Comparison of ENCODE assay signal across 10 mouse cellular contexts in the genomic region with DNA sequence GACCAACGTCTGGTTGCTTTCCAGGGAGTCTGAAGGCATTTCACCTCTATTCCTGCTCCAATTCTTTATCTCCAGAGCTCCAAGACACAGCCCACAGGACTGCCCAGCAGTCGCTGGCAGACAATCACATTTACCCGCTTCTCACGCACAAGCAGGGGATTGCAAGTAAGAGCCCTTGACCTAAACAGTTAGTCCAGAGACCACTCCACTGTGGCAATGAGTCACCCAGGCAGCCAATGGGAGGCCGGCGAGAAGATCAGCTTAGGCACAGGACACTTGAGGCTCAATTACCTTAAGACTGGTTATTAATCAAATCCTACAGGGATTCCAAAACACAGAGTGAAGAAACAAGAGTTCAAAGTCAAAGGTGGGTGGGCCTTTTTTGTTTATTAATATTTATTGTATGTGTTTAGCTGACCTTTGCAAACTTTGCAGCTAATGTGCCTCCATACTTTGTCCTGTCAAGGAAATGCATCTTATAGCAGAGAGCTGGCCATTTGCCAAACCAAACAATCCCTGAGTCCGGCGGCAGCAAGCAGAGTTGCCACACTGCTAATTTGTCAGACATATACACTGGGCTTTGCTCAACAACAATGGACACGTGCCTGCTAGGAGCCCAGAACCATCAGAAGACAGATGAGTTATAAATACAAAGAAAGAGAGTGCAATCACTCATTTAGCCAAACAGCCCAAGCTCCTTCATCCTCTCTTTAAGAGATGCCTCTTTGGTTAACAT.
DNase-seq lines count a peak whose midpoint lies in the region; ATAC-seq and TF ChIP-seq lines count a peak whose summit lies in the region.
"Had no signal": no experiment of that assay in that cellular context is flagged by ENCODE, and none has a peak within 500 bp of the region (broad histone marks: within the 10 kb centered on the region; RNA-seq: fewer than 3 reads in every experiment).

No protein-coding gene starts in this region.

- no peak overlapping the region for H3K4me3 ChIP-seq in liver, embryonic 12.5 days
- H3K4me3 ChIP-seq: left cerebral cortex, adult 2 months; megakaryocyte, embryonic 14.5 days had no signal

- TF ChIP-seq CTCF in brain, embryonic 14.5 days (IDR thresholded peaks at IDR 0.05; ENCODE audit: borderline replicate concordance, extremely low read depth, insufficient read depth, insufficient read length): no peak

- no peaks in the 10 kb centered on the region for H3K27me3 ChIP-seq in liver, embryonic 12.5 days (replicated peaks)
- H3K27me3 ChIP-seq: megakaryocyte, embryonic 14.5 days had no signal

- 56% methylated on average over 9 of the region's 9 CpGs for WGBS in liver, embryonic 12.5 days (ENCODE audit: insufficient replicate concordance)

- no peak for TF ChIP-seq POLR2A in brain, embryonic 14.5 days (IDR thresholded peaks at IDR 0.05; ENCODE audit: borderline replicate concordance, extremely low read depth, insufficient read depth, insufficient read length, poor library complexity, severe bottlenecking)

- H3K36me3 ChIP-seq in liver, embryonic 12.5 days: no peaks in the 10 kb centered on the region

- peak; percentile 80 for DNase-seq in heart, adult 11 months
- DNase-seq in heart, adult 9 months (ENCODE audit: low spot score in 2 of 2): no peak
- peak; percentile 29 for DNase-seq in liver
- peak; percentile 46 for DNase-seq in brain, embryonic 14.5 days (ENCODE audit: low read depth)
- peak; percentile 46 for DNase-seq in lung, postnatal 36 days
- no peak for DNase-seq in ovary, adult 18-20 months (ENCODE audit: low spot score)
- no peak for DNase-seq in urinary bladder, postnatal 10 days (ENCODE audit: low spot score)

- H3K9ac ChIP-seq in liver, embryonic 12.5 days: no peak overlapping the region

- H3K9me3 ChIP-seq in liver, embryonic 12.5 days (replicated peaks): no peaks in the 10 kb centered on the region
- H3K9me3 ChIP-seq: megakaryocyte, embryonic 14.5 days had no signal

- no peak overlapping the region for H3K27ac ChIP-seq in liver, embryonic 12.5 days
- H3K27ac ChIP-seq: left cerebral cortex, adult 2 months had no signal

- 0 out of 2 replicates have a peak, but pooled peaks cover 11% of the 10 kb centered on the region for H3K4me1 ChIP-seq in liver, embryonic 12.5 days
- H3K4me1 ChIP-seq: megakaryocyte, embryonic 14.5 days had no signal

- ATAC-seq in liver, embryonic 12.5 days: no peak

- no peak overlapping the region for H3K4me2 ChIP-seq in liver, embryonic 12.5 days

Comparison
In these comparisons a context has a peak if more than half of its experiments do, and no peak if none do; other contexts are left out.
1. DNase-seq: peak in heart, adult 11 months (single experiment), liver (single experiment), brain, embryonic 14.5 days (single experiment) and lung, postnatal 36 days (single experiment); none in heart, adult 9 months (0 of 2), ovary, adult 18-20 months (single experiment) and urinary bladder, postnatal 10 days (single experiment).